ENCODE assay signal across 28 mouse cellular contexts in genomic region chr9:70274476-70274875, GRCm38 (mm10).
DNase-seq lines count a peak whose midpoint lies in the region; ATAC-seq lines count a peak whose summit lies in the region.
"Had no signal": no experiment of that assay in that cellular context is flagged by ENCODE, and none has a peak within 500 bp of the region (broad histone marks: within the 10 kb centered on the region; RNA-seq: fewer than 3 reads in every experiment).

No protein-coding gene starts in this region.

- WGBS in midbrain, embryonic 11.5 days, result 88% methylated on average over 6 of the region's 6 CpGs
- 96% methylated on average over 6 of the region's 6 CpGs for WGBS in midbrain, embryonic 16.5 days
- WGBS in stomach, embryonic 14.5 days, result 81% methylated on average over 6 of the region's 6 CpGs
- 94% methylated on average over 6 of the region's 6 CpGs for WGBS in midbrain, embryonic 13.5 days

- no peaks in the 10 kb centered on the region for H3K27me3 ChIP-seq in midbrain, embryonic 11.5 days (ENCODE audit: control insufficient read depth, insufficient read depth, low read length)
- H3K27me3 ChIP-seq in midbrain, embryonic 16.5 days (ENCODE audit: control insufficient read depth, insufficient read depth, low read depth, low read length), result no peaks in the 10 kb centered on the region
- H3K27me3 ChIP-seq in stomach, embryonic 14.5 days (ENCODE audit: control insufficient read depth, insufficient read depth, low read length), result no peaks in the 10 kb centered on the region
- no peaks in the 10 kb centered on the region for H3K27me3 ChIP-seq in midbrain, embryonic 13.5 days
- H3K27me3 ChIP-seq: embryonic facial prominence, embryonic 13.5 days; forebrain, embryonic 13.5 days; kidney, embryonic 15.5 days; liver, embryonic 13.5 days; megakaryocyte, embryonic 14.5 days; neural tube, embryonic 15.5 days; Patski had no signal

- ATAC-seq in midbrain, embryonic 11.5 days (ENCODE audit: low FRiP score), result no peak
- ATAC-seq in midbrain, embryonic 16.5 days, result no peak
- peak; percentile 40; the same call in 1 of the 2 replicates for ATAC-seq in stomach, embryonic 14.5 days (ENCODE audit: insufficient number of reproducible peaks, insufficient read depth, low FRiP score, low read depth)
- ATAC-seq in midbrain, embryonic 13.5 days, result no peak
- ATAC-seq: activated CD4-positive, CD25-positive, alpha-beta regulatory T cell, adult 4 months; forebrain, embryonic 13.5 days; Patski had no signal

- no peaks in the 10 kb centered on the region for H3K9me3 ChIP-seq in midbrain, embryonic 11.5 days (ENCODE audit: control insufficient read depth, low read length)
- no peaks in the 10 kb centered on the region for H3K9me3 ChIP-seq in midbrain, embryonic 16.5 days (replicated peaks; ENCODE audit: control insufficient read depth, low read length, poor library complexity, severe bottlenecking)
- H3K9me3 ChIP-seq in stomach, embryonic 14.5 days (ENCODE audit: control insufficient read depth, low read depth, low read length), result no peaks in the 10 kb centered on the region
- H3K9me3 ChIP-seq in midbrain, embryonic 13.5 days, result no peaks in the 10 kb centered on the region
- H3K9me3 ChIP-seq: embryonic facial prominence, embryonic 13.5 days; forebrain, embryonic 13.5 days; G1E; heart, embryonic 10.5 days; kidney, embryonic 15.5 days; liver, embryonic 13.5 days; megakaryocyte, embryonic 14.5 days; neural tube, embryonic 15.5 days had no signal

- no peak overlapping the region for H3K27ac ChIP-seq in midbrain, embryonic 11.5 days (ENCODE audit: low read depth, low read length)
- H3K27ac ChIP-seq in midbrain, embryonic 16.5 days (ENCODE audit: low read length), result no peak overlapping the region
- peak overlapping the region; percentile 28; the same call in 1 of the 2 replicates for H3K27ac ChIP-seq in stomach, embryonic 14.5 days (ENCODE audit: low read length)
- no peak overlapping the region for H3K27ac ChIP-seq in midbrain, embryonic 13.5 days
- H3K27ac ChIP-seq: embryonic facial prominence, embryonic 13.5 days; forebrain, embryonic 13.5 days; heart, embryonic 10.5 days; hindbrain, embryonic 14.5 days; kidney, embryonic 15.5 days; liver, embryonic 13.5 days; neural tube, embryonic 15.5 days had no signal

- H3K4me3 ChIP-seq in midbrain, embryonic 11.5 days (ENCODE audit: low read depth, low read length), result no peak overlapping the region
- H3K4me3 ChIP-seq in midbrain, embryonic 16.5 days (ENCODE audit: low read depth, low read length), result no peak overlapping the region
- no peak overlapping the region for H3K4me3 ChIP-seq in stomach, embryonic 14.5 days (ENCODE audit: low read depth, low read length)
- H3K4me3 ChIP-seq in midbrain, embryonic 13.5 days (replicated peaks), result no peak overlapping the region
- H3K4me3 ChIP-seq: embryonic facial prominence, embryonic 13.5 days; erythroblast, embryonic 14.5 days; forebrain, embryonic 13.5 days; heart, embryonic 10.5 days; kidney, embryonic 15.5 days; liver, embryonic 13.5 days; megakaryocyte, embryonic 14.5 days; neural tube, embryonic 15.5 days had no signal

- intact Hi-C loops in gastrocnemius, postnatal 14 days (cut with DNase I; ENCODE audit: low total_unique reads), result no loop called here

- no peaks in the 10 kb centered on the region for H3K36me3 ChIP-seq in midbrain, embryonic 11.5 days (ENCODE audit: control insufficient read depth, insufficient read depth, low read length)
- no peaks in the 10 kb centered on the region for H3K36me3 ChIP-seq in midbrain, embryonic 16.5 days (ENCODE audit: control insufficient read depth, insufficient read depth, low read length)
- H3K36me3 ChIP-seq in stomach, embryonic 14.5 days (ENCODE audit: control insufficient read depth, insufficient read depth, low read length), result no peaks in the 10 kb centered on the region
- no peaks in the 10 kb centered on the region for H3K36me3 ChIP-seq in midbrain, embryonic 13.5 days
- H3K36me3 ChIP-seq: embryonic facial prominence, embryonic 13.5 days; G1E; heart, embryonic 10.5 days; kidney, embryonic 15.5 days; liver, embryonic 13.5 days; neural tube, embryonic 15.5 days had no signal

- peak; percentile 45 for DNase-seq in midbrain, embryonic 11.5 days (ENCODE audit: low spot score, missing footprints)
- peak; percentile 46 for DNase-seq in R1 (ENCODE audit: low read depth, low spot score)
- no peak for DNase-seq in gastrocnemius, postnatal 14 days
- no peak for DNase-seq in thymus, postnatal 36 days
- DNase-seq: adrenal gland, postnatal 10 days; cerebellum, adult 18-20 months; cerebellum, postnatal 25 days; heart, postnatal 4 days; kidney, postnatal 36 days; liver, embryonic 13.5 days; lung, postnatal 10 days; right cerebral cortex, adult 18-20 months; right cerebral cortex, postnatal 4 days; thymus, postnatal 14 days had no signal

- H3K9ac ChIP-seq in midbrain, embryonic 11.5 days (ENCODE audit: low read length), result no peak overlapping the region
- no peak overlapping the region for H3K9ac ChIP-seq in midbrain, embryonic 16.5 days (ENCODE audit: low read depth, low read length)
- no peak overlapping the region for H3K9ac ChIP-seq in stomach, embryonic 14.5 days (replicated peaks; ENCODE audit: low read depth, low read length)
- H3K9ac ChIP-seq in midbrain, embryonic 13.5 days (replicated peaks), result no peak overlapping the region
- H3K9ac ChIP-seq: embryonic facial prominence, embryonic 13.5 days; forebrain, embryonic 13.5 days; hindbrain, embryonic 14.5 days; kidney, embryonic 15.5 days; liver, embryonic 13.5 days; neural tube, embryonic 15.5 days had no signal

- H3K4me2 ChIP-seq in midbrain, embryonic 11.5 days, result no peak overlapping the region
- H3K4me2 ChIP-seq in midbrain, embryonic 16.5 days (ENCODE audit: low read length), result no peak overlapping the region
- H3K4me2 ChIP-seq in stomach, embryonic 14.5 days (replicated peaks; ENCODE audit: low read depth, low read length), result no peak overlapping the region
- no peak overlapping the region for H3K4me2 ChIP-seq in midbrain, embryonic 13.5 days (replicated peaks)
- H3K4me2 ChIP-seq: embryonic facial prominence, embryonic 13.5 days; forebrain, embryonic 13.5 days; hindbrain, embryonic 14.5 days; kidney, embryonic 15.5 days; liver, embryonic 13.5 days; neural tube, embryonic 15.5 days had no signal

- peaks cover 2% of the 10 kb centered on the region; the same call in 1 of the 2 replicates for H3K4me1 ChIP-seq in midbrain, embryonic 11.5 days (ENCODE audit: control insufficient read depth, insufficient read depth, low read length)
- no peaks in the 10 kb centered on the region for H3K4me1 ChIP-seq in midbrain, embryonic 16.5 days (ENCODE audit: control insufficient read depth, insufficient read depth, low read length)
- no peaks in the 10 kb centered on the region for H3K4me1 ChIP-seq in stomach, embryonic 14.5 days (ENCODE audit: control insufficient read depth, insufficient read depth, low read length)
- H3K4me1 ChIP-seq in midbrain, embryonic 13.5 days (replicated peaks), result peaks cover 2% of the 10 kb centered on the region; the same call in 1 of the 2 replicates
- H3K4me1 ChIP-seq: liver, embryonic 13.5 days had no signal

Comparison
In these comparisons a context has a peak if more than half of its experiments do, and no peak if none do; other contexts are left out.
1. DNase-seq: peak in midbrain, embryonic 11.5 days (single experiment) and R1 (single experiment); none in gastrocnemius, postnatal 14 days (single experiment) and thymus, postnatal 36 days (0 of 2).